Mouse (Mus musculus): Measurements from ENCODE around the gene Lrba. TPM values are rescaled to one million over a fixed set of nuclear protein-coding genes. Genes with fewer than 3 reads are reported as not detected.

Gene Lrba
- polyA plus RNA-seq, 1 experiment from 2014 or later = 4.4 TPM

DNA sequence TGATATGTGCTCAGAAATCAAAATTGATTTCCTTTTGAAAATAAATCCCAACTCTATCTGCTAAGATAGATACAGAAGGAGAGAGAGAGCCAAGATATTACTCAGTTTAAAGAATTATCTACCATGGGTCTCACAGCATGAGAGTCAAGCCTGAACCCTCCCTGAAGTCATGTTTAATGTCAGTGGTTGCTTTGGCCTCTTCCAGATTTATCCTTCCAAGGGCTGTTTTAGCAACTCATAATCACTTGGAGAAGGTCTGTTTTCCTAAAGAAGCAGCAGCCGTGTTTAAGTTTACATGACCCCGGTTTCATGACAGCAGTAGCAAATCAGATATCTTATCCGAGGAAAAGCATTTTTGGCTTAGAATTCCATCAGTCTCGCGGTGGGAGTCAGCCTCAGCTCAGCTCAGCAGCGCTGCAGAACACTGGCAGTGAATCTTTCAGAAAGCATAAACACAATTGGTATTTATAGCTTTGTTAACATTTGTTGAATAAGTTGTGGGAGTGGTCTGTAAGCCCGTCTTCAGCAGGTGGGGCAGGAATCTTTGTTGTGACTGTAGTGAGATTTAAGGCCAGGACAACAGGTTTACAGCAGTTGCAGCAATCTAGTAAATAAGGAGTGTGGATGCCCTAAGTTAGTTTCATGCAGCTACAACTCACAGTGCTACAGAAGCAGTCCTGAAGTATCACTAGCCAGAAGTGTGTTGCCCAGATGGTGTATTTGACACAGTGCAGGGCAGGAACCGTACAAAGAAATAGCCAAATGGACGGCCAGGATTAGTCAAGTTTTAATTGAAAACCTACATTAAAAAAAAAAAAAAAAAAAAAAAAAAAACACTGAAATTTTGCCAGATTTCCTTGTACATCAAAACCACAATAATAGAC is 499.2 kb downstream of the Lrba start:
- H3K27ac ChIP-seq = no peak overlapping the region
- no peaks in the 10 kb centered on the region for H3K36me3 ChIP-seq (replicated peaks)
- no peaks in the 10 kb centered on the region for H3K9me3 ChIP-seq
- ATAC-seq (ENCODE audit: low FRiP score) = no peak
- H3K4me3 ChIP-seq (replicated peaks) = no peak overlapping the region
- no peak overlapping the region for H3K4me2 ChIP-seq
- 48% methylated on average over 9 of the region's 9 CpGs for WGBS
- H3K9ac ChIP-seq = no peak overlapping the region
- peaks cover 8% of the 10 kb centered on the region for H3K27me3 ChIP-seq
- H3K4me1 ChIP-seq = peaks cover 10% of the 10 kb centered on the region; the same call in 1 of the 2 replicates

DNA sequence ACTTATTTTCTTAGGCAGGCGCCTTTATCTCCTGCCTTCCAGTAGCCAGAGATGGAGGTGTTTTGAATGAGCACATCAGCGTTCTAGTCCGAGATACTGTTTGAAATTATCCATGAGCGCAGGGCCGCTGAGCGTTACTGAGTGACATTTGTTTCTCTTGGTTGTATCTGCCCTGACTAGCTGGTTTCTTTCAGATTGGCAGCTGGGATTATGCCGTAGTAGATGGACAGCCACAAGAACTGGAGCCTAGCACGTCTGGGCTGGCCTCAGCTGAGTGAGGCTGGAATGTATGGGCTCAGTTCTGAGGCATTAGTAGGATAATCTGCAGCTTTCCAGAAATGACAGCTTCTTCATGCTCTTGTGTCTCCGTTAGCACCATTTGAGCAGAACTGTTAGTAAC is 500.6 kb downstream of the Lrba start:
- no peak overlapping the region for H3K4me3 ChIP-seq (replicated peaks)
- H3K27me3 ChIP-seq = peaks cover 8% of the 10 kb centered on the region; the same call in 1 of the 2 replicates
- WGBS = 76% methylated on average over 9 of the region's 9 CpGs
- no peak overlapping the region for H3K9ac ChIP-seq
- no peaks in the 10 kb centered on the region for H3K9me3 ChIP-seq
- H3K27ac ChIP-seq = no peak overlapping the region
- H3K4me2 ChIP-seq = no peak overlapping the region
- no peaks in the 10 kb centered on the region for H3K36me3 ChIP-seq (replicated peaks)
- peaks cover 10% of the 10 kb centered on the region; the same call in 1 of the 2 replicates for H3K4me1 ChIP-seq
- ATAC-seq (ENCODE audit: low FRiP score) = no peak

DNA sequence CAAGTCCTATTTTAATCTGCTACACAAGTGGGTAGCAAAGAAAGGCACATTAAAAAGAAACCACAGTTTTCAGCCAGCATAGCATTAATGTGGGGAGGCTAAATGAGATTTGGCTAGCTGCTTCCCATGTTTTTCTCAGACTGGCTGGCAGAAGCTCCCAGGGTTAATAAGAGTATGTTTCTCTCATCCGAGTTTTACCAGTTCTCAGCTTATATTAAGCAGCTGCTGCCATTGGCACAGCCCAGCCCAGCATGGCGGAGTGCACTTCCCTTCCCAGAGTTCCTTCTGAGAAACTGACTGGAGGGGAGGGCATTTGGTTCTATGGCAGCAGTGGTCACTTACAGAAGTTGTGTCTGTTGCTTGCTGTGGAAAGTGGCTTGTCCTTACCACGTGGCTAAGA is 514.4 kb downstream of the Lrba start:
- no peak overlapping the region for H3K9ac ChIP-seq
- no peak overlapping the region for H3K27ac ChIP-seq
- H3K36me3 ChIP-seq (replicated peaks) = no peaks in the 10 kb centered on the region
- H3K9me3 ChIP-seq = no peaks in the 10 kb centered on the region
- WGBS = 79% methylated on average over 3 of the region's 3 CpGs
- peaks cover 3% of the 10 kb centered on the region; the same call in 1 of the 2 replicates for H3K27me3 ChIP-seq
- no peak overlapping the region for H3K4me3 ChIP-seq (replicated peaks)
- no peak for ATAC-seq (ENCODE audit: low FRiP score)
- no peak overlapping the region for H3K4me2 ChIP-seq
- no peaks in the 10 kb centered on the region for H3K4me1 ChIP-seq

DNA sequence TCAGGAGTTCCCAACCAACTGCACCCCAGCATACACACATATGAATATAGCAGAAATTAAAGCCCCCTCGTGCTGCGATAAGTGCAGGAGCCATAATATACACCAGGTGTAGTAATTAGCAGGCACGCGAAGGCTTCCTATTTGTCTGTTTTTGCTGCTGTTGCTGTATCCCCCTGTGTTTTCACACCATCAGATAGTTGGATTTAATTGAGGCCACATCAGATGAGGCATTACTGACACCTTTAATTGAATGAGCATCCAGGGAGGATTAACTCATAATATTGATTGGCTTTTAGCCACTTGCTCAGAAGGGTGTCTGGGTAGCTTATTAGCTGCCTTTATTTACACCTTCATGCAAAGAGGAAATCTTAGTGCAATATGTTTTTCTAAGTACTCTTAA is 515.3 kb downstream of the Lrba start:
- Histone ChIP-seq H3K27me3 (peaks cover 3% of the 10 kb centered on the region; the same call in 1 of the 2 replicates), H3K4me1 (no peaks in the 10 kb centered on the region), H3K9ac (no peak overlapping the region), H3K9me3 (no peaks in the 10 kb centered on the region), H3K4me2 (no peak overlapping the region), H3K27ac (no peak overlapping the region), H3K36me3 (replicated peaks) (no peaks in the 10 kb centered on the region), H3K4me3 (replicated peaks) (no peak overlapping the region)
- 52% methylated on average over 4 of the region's 4 CpGs for WGBS
- peak; percentile 60; the same call in 1 of the 2 replicates for ATAC-seq (ENCODE audit: low FRiP score)

DNA sequence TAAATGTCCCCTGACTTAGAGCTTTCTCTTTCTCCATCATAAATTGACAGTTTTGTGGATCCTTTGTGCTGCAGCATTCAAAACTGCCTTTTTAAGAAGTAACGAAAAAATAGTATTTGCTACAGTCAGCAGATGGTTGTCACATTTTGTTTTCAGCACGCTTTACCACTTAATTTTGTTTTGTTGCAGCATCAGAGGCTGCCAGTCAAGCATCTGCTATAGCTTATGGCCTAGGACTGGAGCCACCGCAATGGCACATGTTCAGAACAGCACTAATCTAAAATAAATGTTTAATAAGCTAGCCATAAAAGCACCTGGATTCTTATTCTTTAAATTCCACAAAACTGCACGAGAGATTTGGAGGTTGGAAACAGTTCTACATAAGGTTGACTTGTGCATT is 520.9 kb downstream of the Lrba start:
- H3K27me3 ChIP-seq = 0 out of 2 replicates have a peak, but pooled peaks cover 3% of the 10 kb centered on the region
- WGBS = 61% methylated on average over 4 of the region's 4 CpGs
- H3K4me3 ChIP-seq (replicated peaks) = no peak overlapping the region
- H3K9me3 ChIP-seq = no peaks in the 10 kb centered on the region
- H3K9ac ChIP-seq = no peak overlapping the region
- 0 out of 2 replicates have a peak, but pooled peaks have one; percentile 46 for ATAC-seq (ENCODE audit: low FRiP score)
- H3K4me1 ChIP-seq = peaks cover 13% of the 10 kb centered on the region
- H3K4me2 ChIP-seq = no peak overlapping the region
- H3K36me3 ChIP-seq (replicated peaks) = no peaks in the 10 kb centered on the region
- H3K27ac ChIP-seq = no peak overlapping the region

DNA sequence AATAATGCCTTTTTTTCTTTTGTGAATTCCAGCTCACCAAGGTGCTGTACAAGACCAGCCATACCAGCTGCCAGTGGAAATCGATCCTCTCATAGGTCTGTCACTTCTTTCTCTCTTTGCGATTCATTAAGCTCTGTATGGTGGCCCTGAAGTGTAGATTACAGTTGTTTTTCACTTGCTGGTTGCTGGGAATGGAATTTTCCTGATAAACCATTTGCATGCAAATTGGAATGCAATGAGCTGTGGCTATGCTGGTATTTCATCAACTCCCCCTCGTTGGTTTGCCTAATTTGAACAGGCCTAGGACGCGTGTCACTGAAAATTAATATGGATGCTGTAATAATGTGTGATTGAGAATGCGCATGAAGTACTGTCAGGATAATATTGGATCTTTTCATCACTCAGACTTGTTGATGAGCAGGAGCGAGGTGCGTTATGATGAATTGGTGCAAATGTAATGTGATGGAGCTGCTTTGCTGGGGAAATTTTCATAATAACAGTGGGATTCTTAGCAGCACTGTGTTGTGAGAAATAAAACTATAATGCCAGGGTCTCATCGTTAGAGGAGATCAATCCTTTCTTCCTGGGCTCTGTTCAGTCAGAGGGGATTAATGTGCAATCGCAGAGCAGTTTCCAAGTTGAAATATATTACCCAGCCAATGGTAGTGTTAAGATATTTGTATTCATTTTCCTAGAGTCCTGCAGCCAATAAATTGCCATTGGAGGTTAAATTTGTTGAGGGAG is 521.5 kb downstream of the Lrba start:
- Histone ChIP-seq H3K4me2 (no peak overlapping the region), H3K27ac (peak overlapping the region; percentile 59; the same call in 1 of the 2 replicates), H3K4me3 (replicated peaks) (no peak overlapping the region), H3K36me3 (replicated peaks) (no peaks in the 10 kb centered on the region), H3K9ac (no peak overlapping the region), H3K4me1 (peaks cover 13% of the 10 kb centered on the region), H3K27me3 (peaks cover 3% of the 10 kb centered on the region; the same call in 1 of the 2 replicates), H3K9me3 (no peaks in the 10 kb centered on the region)
- ATAC-seq (ENCODE audit: low FRiP score) = peak; percentile 70; the same call in 1 of the 2 replicates
- 43% methylated on average over 10 of the region's 10 CpGs for WGBS

DNA sequence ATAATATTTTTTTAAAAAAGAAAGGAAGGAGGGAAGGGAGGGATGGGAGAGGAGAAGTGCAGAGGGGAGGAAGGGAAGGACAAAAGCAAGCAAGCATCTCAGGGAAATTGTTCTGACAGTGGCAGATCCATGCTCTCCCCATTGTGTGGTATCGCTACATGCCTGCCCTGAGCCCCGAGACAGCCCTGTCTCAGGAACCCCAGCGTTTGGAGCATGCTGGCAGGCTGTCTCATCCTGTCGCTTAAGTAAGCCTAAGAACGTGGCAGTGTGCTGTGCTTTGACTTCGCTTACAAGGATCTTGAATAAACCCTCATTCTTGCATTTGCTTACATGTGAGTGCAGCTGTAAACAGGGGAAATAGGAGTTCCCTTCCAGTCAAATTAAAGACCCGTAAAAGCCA is 526.2 kb downstream of the Lrba start:
- H3K36me3 ChIP-seq (replicated peaks) = no peaks in the 10 kb centered on the region
- no peak for ATAC-seq (ENCODE audit: low FRiP score)
- H3K9ac ChIP-seq = no peak overlapping the region
- no peak overlapping the region for H3K27ac ChIP-seq
- no peaks in the 10 kb centered on the region for H3K9me3 ChIP-seq
- H3K4me2 ChIP-seq = no peak overlapping the region
- peaks cover 13% of the 10 kb centered on the region for H3K4me1 ChIP-seq
- WGBS = 28% methylated on average over 7 of the region's 7 CpGs
- H3K27me3 ChIP-seq = peaks cover 8% of the 10 kb centered on the region
- H3K4me3 ChIP-seq (replicated peaks) = no peak overlapping the region

DNA sequence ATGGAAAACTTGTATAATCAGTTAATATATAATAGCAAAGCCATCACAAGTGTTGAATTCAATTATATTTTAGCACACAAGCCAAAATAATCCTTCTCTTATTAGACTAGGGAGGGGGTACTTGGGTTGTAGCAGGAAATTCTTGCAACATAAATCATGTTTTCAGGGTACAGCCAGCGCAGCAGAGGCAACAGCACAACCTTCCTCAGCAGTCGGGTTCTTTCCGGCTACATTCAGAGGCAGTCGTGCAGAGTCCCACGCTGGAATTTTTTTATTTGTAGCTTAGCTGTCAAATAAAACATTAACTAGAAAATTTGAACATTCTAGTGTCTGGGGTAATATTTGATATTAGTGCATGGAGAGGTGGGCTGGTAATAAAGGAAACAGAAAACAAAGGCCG is 529.7 kb downstream of the Lrba start:
- Histone ChIP-seq H3K27me3 (peaks cover 8% of the 10 kb centered on the region), H3K9ac (no peak overlapping the region), H3K4me1 (peaks cover 4% of the 10 kb centered on the region; the same call in 1 of the 2 replicates), H3K36me3 (replicated peaks) (no peaks in the 10 kb centered on the region), H3K27ac (no peak overlapping the region), H3K9me3 (no peaks in the 10 kb centered on the region), H3K4me3 (replicated peaks) (no peak overlapping the region), H3K4me2 (no peak overlapping the region)
- no peak for ATAC-seq (ENCODE audit: low FRiP score)
- WGBS = 90% methylated on average over 6 of the region's 6 CpGs

DNA sequence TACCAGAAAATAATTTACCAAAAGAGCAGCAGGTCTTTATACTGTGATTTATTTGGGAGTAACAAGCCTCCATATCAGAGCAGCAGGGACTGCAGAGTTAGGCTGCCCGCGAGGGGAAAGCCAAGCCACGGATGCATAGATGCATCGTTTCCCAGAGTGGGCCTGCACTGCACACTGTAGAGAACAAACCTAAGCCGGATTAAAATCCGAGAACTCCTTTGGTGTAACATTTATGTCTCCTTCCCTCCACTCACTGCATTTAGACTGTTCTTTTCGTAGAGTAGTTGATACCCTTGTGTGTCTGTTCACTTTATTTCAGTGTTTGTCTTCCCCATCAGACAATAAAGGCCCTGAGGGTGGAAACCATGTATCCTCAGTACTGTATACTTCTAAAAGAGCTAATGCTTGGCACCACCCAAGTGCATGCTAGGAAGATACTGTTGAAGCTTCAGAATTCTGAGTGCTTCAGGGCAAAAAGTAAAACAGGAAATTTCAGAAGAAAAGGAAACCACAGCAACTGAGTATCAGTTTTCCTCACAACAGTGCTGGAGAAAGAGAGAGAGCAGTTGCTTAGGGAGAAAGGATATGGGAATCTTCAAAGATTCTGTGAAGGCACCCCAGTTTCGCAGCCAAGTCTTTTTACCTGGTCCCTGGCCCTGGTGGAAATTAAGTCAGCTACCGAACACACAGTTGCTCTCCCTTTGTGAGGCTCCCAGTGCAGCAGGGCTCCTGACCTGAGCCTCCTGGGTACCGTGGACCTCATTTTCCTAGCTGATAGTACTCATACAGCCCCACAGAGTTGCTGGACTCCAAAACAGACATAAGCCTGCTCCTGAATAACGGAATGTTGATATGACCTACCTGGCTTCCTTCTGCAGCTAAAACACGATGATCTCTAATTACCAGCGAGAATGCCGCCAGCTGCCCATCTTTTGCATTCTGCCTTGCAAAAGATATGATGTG is 530.4 kb downstream of the Lrba start:
- H3K4me1 ChIP-seq = peaks cover 4% of the 10 kb centered on the region; the same call in 1 of the 2 replicates
- no peak for ATAC-seq (ENCODE audit: low FRiP score)
- no peak overlapping the region for H3K4me3 ChIP-seq (replicated peaks)
- H3K9ac ChIP-seq = no peak overlapping the region
- H3K4me2 ChIP-seq = no peak overlapping the region
- H3K27me3 ChIP-seq = peaks cover 9% of the 10 kb centered on the region
- no peaks in the 10 kb centered on the region for H3K9me3 ChIP-seq
- no peaks in the 10 kb centered on the region for H3K36me3 ChIP-seq (replicated peaks)
- 71% methylated on average over 14 of the region's 14 CpGs for WGBS
- H3K27ac ChIP-seq = no peak overlapping the region

DNA sequence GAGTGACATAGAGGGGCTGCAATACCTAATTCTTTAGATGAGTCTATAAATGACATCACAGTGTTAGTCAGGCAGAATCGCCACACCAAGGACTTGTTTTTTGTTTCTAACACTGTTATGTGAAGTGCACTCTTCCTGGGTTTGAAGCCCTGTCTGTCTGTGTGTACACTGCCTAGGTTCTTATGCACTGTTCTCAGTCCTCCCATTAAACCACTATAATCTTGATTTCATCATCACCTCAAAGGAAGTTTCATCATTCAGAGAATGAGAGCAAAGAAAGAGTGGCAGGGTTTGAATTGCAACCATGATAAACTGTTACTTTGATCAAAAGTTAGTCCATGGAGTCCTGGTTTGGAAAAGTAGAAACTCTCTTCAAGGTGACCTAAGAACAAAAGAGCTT is 532.1 kb downstream of the Lrba start:
- Histone ChIP-seq H3K4me2 (no peak overlapping the region), H3K9me3 (no peaks in the 10 kb centered on the region), H3K36me3 (replicated peaks) (no peaks in the 10 kb centered on the region), H3K9ac (no peak overlapping the region), H3K4me3 (replicated peaks) (no peak overlapping the region), H3K27ac (no peak overlapping the region), H3K27me3 (peaks cover 10% of the 10 kb centered on the region), H3K4me1 (peaks cover 4% of the 10 kb centered on the region; the same call in 1 of the 2 replicates)
- ATAC-seq (ENCODE audit: low FRiP score) = no peak
- WGBS = 84% methylated on average over 1 of the region's 1 CpGs

DNA sequence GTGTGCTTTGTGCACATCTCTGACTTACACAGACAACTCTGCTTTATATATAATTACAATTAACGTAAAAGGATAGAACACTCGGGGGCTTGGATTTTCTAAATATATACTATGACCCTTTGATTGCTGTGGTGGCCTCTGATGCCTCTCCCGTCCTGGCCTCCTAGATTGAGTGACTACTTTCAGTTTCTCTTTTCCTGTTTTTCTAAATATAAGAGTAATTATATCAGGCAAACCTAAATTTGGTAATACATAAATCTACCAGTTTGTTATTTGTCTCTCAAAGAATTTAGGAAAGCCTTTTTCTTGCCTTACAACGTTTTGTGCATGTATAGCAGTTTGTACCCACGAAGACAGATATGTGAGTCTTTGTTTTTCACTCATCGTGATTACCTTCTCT is 534.2 kb downstream of the Lrba start:
- WGBS = 85% methylated on average over 6 of the region's 6 CpGs
- Histone ChIP-seq H3K4me1 (peaks cover 4% of the 10 kb centered on the region; the same call in 1 of the 2 replicates), H3K9ac (no peak overlapping the region), H3K4me2 (no peak overlapping the region), H3K4me3 (replicated peaks) (no peak overlapping the region), H3K27ac (no peak overlapping the region), H3K9me3 (no peaks in the 10 kb centered on the region), H3K27me3 (peaks cover 10% of the 10 kb centered on the region), H3K36me3 (replicated peaks) (no peaks in the 10 kb centered on the region)
- no peak for ATAC-seq (ENCODE audit: low FRiP score)

All from forebrain, embryonic 12.5 days (tissue).